Mouse (Mus musculus): ENCODE measurements around the gene Trrap.

DNA sequence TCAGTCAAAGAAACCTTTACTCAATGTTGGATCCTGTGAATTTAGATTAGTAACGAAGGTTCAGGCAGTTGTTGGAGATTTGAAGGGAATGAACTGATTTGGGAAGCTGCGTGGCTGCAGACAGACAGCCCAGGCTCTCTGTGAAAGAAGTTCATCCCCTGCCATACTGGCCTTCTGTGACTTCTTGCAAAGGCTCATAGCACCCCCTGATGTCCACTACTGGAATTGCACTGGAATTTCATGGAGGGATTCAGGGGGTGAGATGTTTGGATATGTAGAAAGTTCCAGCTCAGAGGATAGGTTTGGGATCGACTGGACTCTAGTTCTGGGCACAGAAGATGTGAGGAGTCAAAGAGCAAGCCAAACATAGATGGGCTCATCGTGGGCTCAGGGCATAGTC is 33.6 kb upstream of the Trrap start:
- peak; percentile 69 for TF ChIP-seq CTCF (IDR thresholded peaks at IDR 0.05; ENCODE audit: low read depth)
- no peak for TF ChIP-seq EP300 (IDR thresholded peaks at IDR 0.05; ENCODE audit: low read depth)
